Mouse (Mus musculus): ENCODE measurements around the gene Gm49333.
"Not testable (repeated sequence)": the region's sequence is repeated elsewhere in the genome, so short reads cannot be mapped to it uniquely, and the experiment has no call there.

Gene Gm49333

DNA sequence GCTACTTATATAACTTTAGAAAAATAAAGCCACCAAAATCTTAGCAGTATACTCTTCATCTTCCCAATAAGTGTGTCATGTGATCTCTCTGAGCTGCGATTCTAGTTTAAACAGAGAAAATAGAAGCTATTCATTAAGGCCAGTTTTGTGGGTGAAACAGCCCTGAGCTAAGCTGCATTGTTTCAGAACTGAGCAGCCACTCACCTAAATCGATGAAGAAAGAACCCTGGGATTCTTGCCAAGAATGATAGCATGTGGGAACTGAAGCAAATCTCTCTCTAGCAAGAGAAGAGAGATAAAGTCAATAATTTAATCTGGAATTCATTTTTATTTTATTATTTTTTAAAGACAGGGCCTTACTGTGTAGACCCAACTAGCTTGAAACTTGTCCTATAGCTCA, 11.8 kb downstream of the Gm49333 start:
- CTCF ChIA-PET, result interaction anchor here (0.6 kb wide), 1 partner anchor 123 kb away, joined by 7 read pairs; no protein-coding TSS in a partner anchor

DNA sequence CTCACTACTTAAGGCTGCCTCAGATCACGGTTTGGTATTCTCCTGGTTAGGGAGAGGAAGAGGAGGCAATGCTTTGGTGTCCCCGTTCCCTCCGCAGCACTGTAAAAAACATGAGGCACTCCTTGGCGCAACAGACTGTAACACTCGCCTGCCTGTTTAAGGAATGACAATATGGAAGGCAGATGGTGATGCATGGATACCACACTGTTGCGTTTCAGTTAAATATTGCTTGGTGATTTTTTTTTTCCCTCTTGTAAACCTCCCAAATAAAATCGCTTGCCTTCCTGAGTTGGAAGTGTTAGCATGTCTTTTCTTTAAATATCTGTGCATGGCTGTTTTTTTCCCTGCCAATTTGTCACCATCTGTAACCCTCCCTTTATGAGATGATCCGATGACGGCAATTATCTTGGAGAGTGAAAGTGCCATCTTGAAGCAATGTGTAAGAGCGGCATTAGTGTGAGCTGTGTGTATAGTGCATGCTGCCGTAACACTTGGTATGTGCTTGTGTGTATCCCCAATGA, 17.5 kb downstream of the Gm49333 start:
- CTCF ChIA-PET, result no interaction called here

DNA sequence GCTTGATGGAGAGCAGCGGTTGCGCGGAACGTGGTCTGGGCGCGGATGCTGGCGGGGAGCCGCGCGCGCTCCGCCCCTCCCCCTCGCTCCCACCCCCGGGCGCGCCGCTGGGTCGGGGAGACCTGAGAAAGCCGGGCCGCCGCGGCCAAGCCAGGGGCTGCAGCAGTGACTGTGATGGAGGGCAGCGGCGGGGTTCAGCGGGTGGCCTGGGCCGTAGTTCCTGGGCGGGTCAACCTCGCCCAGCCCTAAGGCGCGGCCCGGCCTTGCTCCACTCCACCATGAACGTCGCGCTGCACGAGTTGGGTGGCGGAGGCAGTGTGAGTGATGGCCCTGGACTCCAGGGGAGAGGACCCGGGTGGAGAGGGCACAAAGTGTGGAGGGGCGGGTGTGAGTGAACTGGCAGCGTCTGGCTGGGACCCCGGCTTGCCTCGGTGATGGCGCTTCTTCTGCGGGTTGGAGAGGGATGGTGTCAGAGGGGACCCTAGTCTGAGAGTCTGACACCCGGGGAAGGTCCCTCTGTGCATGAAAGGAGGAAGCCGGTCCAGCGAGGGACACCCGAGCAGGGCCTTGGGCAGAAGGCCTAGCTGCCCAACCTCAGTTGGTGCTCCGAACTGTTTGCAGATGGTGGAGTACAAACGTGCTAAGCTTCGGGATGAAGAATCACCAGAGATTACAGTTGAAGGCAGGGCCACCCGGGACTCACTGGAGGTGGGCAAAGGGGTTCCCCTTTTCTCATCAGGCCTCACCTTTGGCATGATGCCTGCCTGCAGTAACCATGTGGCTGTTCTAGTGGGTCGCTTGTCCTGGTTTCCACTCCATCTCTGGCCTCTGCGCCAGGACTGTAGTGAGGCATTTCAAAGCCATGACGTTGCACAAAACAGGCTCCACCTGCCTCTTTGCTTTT, 18.6 kb downstream of the Gm49333 start, which contains the start of gene Ece2:
Ece2 (plus strand) TSS at position 98 of the 904 bp plus-strand sequence.
- CTCF ChIA-PET, result no interaction called here

DNA sequence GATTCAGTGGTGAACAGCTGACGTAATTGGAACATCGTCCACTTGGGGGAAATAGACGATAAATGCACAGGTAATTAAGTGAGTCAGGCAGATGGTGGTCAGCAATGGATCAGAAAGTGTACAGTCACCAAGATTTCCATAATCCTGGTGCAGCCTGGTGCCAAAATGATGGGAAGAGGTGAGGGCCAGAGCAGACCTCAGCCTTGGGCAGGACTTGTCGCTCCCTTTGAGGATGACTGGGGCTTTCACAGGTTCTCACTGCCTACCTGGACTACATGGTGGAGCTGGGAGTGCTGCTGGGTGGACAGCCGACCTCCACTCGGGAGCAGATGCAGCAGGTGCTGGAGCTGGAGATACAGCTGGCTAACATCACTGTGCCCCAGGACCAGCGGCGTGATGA, 26.0 kb downstream of the Gm49333 start:
- CTCF ChIA-PET, result interaction anchor here (0.5 kb wide), 2 partner anchors 13 to 34 kb away, joined by 3 to 5 read pairs; no protein-coding TSS in a partner anchor

GRCm38 (mm10) chr16:20638367-20638766, 27.0 kb downstream of the Gm49333 start:
- CTCF ChIA-PET, result no interaction called here

DNA sequence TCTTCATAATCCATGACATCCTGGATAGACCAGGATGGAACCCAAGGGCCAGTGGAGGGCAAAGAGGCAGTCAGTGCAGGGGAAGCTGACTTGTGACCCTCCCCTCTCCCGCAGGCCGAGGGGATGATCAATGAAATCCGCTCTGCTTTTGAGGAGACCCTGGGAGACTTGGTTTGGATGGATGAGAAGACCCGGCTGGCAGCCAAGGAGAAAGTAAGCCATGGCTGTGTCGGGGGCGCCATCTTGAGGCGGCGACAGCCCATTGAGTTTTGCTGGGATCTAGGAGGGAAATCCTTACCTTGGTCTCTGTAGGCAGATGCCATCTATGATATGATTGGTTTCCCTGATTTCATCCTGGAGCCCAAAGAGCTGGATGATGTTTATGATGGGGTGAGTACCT, 30.8 kb downstream of the Gm49333 start:
- CTCF ChIA-PET, result no interaction called here

GRCm38 (mm10) chr16:20643911-20644310, 32.5 kb downstream of the Gm49333 start:
- CTCF ChIA-PET, result no interaction called here

GRCm38 (mm10) chr16:20651076-20651946, 39.9 kb downstream of the Gm49333 start, which contains the start of gene Psmd2:
Gene Psmd2 (plus strand): TSS chr16:20651652.
- CTCF ChIA-PET, result no interaction called here

- CTCF ChIA-PET, result no interaction called here
Observed at GRCm38 (mm10) chr16:20651947-20652310, 40.5 kb downstream of the Gm49333 start.

- CTCF ChIA-PET, result no interaction called here
Observed at GRCm38 (mm10) chr16:20653315-20653714, 41.9 kb downstream of the Gm49333 start.

DNA sequence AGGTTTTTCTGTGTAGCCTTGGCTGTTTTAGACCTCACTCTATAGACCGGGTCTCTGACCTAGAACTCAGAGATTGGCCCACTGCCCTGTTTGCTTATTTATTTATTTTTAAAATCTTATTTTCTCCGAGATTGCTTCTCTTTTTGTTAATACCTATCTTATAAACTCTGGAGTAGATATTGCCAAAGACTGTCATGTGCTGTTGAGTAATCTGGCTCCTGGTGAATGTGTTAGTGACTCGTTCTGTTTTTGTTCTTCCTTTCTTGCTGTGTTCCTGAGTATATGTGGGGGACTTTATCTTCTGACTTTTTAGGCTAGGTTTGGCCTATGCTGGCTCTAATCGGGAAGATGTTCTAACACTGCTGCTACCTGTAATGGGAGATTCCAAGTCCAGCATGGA, 46.3 kb downstream of the Gm49333 start:
- CTCF ChIA-PET, result no interaction called here

DNA sequence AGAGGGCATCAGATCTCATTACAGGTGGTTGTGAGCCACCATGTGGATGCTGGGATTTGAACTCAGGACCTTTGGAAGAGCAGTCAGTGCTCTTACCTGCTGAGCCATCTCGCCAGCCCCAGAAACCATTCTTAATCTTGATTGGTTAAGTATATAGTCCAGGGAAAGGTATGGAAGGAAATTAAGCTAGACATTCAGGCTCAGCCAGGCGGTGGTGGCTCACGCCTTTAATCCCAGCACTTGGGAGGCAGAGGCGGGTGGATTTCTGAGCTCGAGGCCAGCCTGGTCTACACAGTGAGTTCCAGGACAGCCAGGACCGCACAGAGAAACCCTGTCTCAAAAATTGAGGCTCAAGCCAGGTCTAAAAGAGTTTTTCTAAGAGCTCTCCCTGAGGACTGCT, 56.6 kb downstream of the Gm49333 start, which contains the start of gene Eif4g1:
Eif4g1 (plus strand) TSS at position 301 of the 400 bp plus-strand sequence.
- CTCF ChIA-PET, result not testable (repeated sequence)

- CTCF ChIA-PET, result no interaction called here
Observed at GRCm38 (mm10) chr16:20670291-20670690, 58.9 kb downstream of the Gm49333 start.

GRCm38 (mm10) chr16:20671886-20672285, 60.5 kb downstream of the Gm49333 start:
- CTCF ChIA-PET, result interaction anchor here (0.6 kb wide), 1 partner anchor 1586 kb away, joined by 6 read pairs; no protein-coding TSS in a partner anchor

- CTCF ChIA-PET, result no interaction called here
Observed at GRCm38 (mm10) chr16:20672500-20672902, 61.1 kb downstream of the Gm49333 start.

DNA sequence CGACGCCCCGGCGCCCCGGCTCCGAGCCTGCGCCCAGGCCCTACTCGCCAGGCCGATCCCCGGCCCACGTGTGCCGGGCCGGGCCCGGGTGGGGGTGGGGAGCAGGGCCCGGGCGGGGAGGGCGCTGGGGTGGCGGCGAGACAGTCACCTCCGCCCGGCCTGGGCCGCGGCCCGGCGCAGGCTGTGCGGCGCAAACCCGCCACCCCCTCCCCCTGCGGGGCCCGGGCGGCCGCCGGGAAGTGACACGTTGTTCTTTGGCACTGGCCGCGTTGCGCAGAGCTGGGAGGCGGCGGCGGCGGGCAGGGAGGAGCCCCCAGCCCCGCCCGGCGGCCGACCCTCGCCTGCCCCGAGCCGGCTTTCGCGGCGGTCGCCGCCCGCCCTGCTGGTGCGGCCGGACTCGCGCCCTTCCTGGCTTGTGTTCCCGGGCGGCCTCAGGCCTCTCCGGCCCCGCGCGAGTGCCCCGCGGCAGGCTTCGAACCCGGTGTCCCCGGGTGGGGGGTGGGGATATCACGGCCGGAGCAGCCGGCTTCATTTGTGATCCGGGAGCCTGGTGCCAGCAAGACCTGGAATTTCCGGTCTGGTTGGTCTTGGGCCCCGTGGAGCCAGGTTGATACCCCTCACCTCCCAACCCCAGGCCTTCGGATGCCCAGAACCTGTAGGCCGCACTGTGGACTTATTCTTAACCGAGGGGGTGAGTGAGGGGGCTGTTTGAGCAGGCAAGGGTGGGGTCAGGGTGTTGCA, 61.7 kb downstream of the Gm49333 start:
- CTCF ChIA-PET, result no interaction called here

DNA sequence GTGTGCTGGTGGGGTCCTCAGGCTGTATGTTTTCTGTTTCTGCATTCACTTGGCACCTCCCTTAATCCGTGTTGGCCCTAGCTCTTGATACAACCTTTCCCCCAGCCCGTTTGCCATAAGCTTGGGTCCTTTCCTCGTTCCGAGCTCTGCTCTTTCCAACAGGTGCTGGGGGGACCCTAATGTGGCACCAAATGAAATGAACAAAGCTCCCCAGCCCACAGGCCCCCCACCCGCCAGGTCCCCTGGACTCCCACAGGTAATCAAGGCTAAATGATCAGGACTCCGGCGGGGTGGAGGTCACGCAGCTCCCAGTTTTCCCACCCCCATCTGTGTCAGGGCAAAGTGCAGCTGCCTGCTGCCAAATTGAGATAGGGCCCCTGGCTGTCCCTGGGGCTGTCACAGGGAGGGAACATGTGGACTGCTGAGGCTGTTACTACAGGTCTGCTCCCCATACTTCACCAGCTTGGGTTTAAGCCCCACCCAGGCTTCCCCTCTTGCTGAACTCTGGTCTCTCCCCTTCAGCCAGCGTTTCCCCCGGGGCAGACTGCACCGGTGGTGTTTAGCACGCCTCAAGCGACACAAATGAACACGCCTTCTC, 62.4 kb downstream of the Gm49333 start:
- CTCF ChIA-PET, result no interaction called here

- CTCF ChIA-PET, result no interaction called here
Observed at GRCm38 (mm10) chr16:20675213-20675612, 63.8 kb downstream of the Gm49333 start.

DNA sequence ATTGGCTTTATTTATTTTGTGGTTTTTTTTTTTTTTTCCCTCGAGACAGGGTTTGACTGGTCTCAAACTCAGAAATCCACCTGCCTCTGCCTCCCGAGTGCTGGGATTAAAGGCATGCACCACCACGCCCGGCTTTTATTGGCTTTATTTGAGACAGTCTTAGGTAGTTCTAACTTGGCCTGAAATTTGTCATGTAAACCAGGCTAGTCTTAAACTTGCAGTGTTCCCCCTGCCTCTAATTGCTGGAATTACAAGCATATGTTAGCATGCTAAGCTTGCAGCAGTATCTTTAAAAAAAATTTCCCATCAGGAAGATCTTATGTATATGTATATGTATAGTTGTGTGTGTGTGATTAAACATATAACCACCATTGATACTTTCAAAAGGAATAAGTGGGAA, 65.3 kb downstream of the Gm49333 start:
- CTCF ChIA-PET, result interaction anchor here (0.6 kb wide), 1 partner anchor 47 kb away, joined by 4 read pairs; no protein-coding TSS in a partner anchor

DNA sequence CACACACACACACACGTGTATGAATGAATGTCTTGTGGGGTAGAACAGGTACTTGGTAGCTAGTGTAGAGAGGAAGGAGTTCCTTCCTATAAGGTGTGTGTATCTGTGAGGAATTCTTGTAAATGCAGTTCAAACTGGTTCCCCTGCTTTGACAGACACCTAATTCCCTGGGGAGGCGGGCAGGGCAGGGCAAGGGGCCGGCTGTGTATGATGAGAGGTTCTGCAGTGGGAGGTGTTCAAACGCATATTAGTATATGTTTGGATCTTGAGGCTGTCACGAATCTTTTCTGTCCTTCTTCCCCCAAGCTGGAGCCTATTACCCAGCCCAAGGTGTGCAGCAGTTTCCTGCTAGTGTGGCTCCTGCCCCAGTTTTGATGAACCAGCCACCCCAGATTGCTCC, 66.0 kb downstream of the Gm49333 start:
- CTCF ChIA-PET, result interaction anchor here (0.7 kb wide), 1 partner anchor 235 kb away, joined by 3 read pairs; no protein-coding TSS in a partner anchor

Measured in spleen, embryonic (tissue).